Mouse (Mus musculus) bone marrow macrophage, adult 2 months (primary cell): ENCODE results near the gene Ralgps1.

Experiments used
- CTCF ChIP-seq: IDR thresholded peaks from 2 replicates; pipeline ENCODE4 v1.5.1; 2012; ENCODE audit warnings: low read depth, mild to moderate bottlenecking, low read length, moderate library complexity
- POLR2A ChIP-seq: IDR thresholded peaks from 2 replicates; pipeline ENCODE4 v1.6.1; 2012; ENCODE audit warnings: mild to moderate bottlenecking, low read depth, low read length, borderline replicate concordance

GRCm38 (mm10) chr2:33370276-33370776, 960 bp downstream of the Ralgps1 start:
- TF ChIP-seq POLR2A (no peak), CTCF (no peak)
